Mouse (Mus musculus) testis, postnatal 10 days (tissue): ENCODE data around the gene Pdgfd.
A peak's percentile ranks its signal among the peaks of the same experiment; 100 is the strongest.
"Not testable (repeated sequence)": the region's sequence is repeated elsewhere in the genome, so short reads cannot be mapped to it uniquely, and the experiment has no call there.

Experiments used
- DNase-seq: peaks from one replicate; pipeline ENCODE4 v3.0.0; 2021; ENCODE audit warnings: low spot score

Pdgfd gene

DNA sequence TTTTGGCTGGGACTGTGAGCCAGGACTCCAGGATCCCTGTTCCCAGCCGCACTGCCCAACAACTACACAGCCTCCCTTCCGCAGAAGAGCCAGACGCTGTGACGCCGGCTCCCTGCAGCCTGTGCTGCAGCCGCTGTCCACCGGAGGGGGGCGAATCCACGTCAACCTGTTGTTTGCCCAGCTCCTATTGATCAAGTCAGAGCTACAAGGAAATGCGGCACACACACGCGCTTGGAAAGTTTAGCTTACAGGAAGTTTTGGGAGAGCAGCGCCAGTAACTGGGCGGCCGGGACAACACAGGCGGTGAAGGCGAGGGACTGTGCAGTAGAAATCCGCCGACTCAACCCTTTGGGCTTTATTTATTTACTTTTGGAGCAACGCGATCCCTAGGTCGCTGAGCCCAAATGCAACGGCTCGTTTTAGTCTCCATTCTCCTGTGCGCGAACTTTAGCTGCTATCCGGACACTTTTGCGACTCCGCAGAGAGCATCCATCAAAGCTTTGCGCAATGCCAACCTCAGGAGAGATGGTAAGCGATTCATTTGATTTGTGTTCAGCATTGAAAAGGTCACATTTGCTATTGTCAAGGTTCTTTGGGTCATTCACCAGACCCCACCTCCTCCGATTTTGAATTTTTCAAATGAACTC lies at the start of gene Pdgfd:
TSS of gene Pdgfd (plus strand) at position 194 of the 647 bp plus-strand sequence.
- peak; percentile 76 for DNase-seq

DNA sequence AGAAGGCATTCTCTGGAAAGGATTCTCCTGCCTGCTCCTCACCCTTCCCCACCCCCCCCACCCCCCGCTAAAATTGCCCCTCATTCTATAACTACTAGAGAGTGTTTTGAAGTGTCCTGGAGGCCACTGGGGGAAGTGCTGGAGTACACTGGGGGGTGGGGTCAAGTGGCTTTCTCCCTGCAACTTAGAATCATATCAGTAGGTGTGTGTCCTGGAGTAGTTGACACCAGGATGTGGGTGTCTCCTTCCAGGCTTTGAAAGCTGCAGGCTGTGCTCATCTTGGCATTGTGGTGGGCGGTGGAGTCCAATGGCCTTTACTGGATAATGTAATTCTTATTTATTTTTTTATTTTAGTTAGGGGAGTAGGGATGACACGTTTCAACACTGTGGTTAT lies 651 bp downstream of the Pdgfd start:
- no peak for DNase-seq

DNA sequence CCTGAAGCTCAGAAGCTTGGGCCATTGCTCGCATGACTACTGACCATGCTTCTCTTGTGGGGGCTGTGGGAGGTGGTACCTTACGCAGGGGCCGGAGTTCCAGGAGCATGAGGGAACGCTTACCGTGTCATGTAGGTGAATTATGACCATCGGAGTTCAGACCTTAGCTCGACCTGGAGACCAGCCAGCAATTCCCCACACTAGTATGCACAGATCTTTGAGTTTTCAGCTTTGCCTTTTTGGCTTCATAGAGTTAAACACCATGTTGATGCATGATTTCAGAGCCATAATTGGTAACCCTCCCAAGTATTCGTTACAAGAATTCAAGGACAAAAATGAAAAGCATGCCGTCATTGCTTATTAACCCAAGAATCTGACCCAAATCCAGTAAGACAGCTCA lies 2.6 kb downstream of the Pdgfd start:
- no peak for DNase-seq

DNA sequence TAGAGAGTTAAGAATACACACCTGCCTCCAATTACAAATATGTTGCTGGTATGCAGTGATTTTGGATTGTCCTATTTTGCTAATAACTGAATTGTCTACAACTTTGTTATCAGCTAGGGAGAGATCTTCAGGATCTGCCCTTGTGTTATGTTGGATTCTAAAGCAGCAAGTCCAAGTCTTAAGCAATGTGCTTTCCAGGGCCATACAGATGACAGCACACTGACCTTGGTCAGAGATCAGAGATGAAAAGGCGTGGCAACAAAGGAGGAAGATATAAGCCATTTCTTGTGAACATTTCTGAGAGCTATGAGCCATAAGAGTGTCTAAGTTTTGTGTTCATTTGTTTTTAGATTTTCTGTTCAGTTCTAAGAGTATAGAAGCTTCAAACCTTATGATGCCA lies 4.9 kb downstream of the Pdgfd start:
- DNase-seq, result no peak

DNA sequence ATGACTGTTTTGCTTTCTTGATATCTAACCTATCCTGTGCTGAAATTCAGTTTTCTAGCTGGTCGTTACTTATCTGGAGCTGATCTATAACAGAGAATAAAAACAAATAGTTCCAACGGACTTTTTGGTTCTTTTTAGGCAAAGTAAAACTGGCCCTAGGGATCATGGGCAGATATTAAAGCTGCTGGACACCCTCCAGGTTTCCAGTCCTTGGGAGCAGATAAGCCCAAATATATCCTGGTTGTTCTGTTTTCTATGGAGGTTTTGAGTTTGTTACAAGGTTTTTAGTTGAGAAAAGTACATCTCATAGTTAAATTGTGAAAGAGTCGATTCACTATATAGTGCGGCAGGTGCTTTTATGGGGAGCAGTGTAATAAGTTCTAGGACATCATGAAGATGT lies 7.3 kb downstream of the Pdgfd start:
- DNase-seq, result no peak

DNA sequence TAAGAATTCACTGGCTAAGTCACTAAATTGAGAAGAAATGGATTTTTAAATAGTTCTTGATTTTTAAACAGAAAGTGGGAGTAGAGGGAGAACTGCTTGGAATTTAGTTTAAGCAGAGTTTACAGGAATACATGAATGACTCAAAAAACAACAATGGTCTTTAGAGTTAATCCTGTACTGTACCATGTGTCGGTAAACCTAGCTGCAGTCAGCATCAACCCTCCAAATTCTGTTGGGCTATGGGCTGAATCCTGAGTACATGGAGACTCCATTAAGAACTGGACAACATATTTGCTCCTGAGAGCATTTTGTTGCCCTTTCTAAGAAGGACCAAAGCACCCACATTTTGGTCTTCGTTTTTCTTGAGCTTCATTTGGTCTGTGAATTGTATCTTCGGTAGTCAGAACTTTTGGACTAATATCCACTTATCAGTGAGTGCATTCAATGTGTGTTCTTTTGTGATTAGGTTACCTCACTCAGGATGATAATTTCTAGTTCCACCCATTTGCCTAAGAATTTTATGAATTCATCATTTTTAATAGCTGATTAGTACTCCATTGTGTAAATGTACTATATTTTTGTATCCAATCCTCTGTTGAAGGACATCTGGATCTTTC lies 14.0 kb downstream of the Pdgfd start:
- no peak for DNase-seq

DNA sequence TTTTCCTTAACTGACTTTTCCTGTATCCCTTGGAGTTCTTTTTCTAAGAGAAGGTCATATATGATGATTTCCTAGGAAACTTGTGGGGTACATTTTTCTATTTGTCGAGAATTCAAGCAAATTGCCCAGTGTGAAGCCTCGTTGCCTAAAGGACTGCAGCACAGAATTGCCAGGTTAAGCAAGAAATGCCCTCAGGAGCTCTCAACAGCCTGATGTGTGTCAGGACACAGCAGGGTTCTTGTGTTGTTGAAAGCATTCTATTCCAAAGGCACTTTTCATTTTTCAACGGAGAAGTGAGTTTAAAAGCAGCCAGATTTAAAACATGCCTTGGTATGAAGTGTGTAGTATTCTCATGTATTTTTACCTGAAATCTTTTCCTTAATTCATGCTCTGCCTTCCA lies 19.6 kb downstream of the Pdgfd start:
- no peak for DNase-seq

DNA sequence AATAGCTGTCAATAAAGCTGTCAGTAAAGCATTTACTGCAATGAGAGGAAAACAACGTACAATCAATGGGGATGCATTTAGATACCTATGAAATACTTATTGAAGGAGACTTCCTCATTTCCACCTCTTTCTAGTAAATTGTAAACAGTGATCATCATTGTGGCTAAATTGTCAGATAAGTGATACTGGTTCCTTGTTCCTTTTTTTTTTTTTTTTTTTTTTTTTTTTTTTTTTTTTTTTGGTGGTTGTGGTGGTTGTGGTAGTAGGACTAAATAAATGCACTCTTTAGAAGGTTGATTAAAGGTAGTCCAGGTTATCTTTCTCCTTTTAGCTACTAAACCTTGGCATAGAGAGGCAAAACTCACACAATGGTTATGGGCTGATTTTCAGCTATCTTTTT lies 25.0 kb downstream of the Pdgfd start:
- no peak for DNase-seq

DNA sequence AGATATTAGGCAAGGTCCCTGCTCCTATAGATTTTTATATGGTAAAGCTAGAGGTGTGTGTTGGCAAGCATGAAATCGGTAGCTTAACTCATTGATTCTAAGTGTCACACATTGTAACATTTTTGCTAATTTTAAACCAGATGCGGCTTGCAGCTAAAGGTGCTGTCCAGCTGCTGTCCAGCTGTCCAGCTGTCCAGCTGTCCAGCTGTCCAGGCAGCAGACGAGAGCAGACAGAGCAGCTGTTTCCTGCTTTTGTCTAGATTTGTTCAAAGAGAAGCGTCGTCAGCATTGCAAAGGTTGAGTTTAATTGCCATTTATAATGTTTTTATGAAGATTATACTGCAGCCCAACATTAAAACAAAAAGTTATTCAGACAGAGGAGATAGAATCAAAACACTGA lies 44.5 kb downstream of the Pdgfd start:
- DNase-seq, result no peak

DNA sequence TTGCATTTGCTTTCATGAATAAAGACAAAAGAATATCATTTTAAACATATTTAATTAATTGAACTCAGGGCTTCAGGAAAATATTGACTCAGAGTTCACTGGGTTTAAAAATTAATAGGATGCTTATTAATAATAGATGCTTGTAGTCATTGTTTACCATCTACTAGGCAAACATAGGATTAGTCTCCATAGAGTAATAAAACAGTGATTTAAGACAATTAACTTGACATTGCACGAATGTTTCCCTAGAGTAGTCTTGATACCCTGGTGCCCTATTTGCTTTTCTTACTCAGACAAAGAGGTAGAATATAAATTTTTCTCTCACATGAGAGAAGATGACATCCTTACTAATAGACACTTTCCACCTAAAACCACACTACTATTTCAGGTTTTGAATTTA lies 49.1 kb downstream of the Pdgfd start:
- DNase-seq, result no peak

DNA sequence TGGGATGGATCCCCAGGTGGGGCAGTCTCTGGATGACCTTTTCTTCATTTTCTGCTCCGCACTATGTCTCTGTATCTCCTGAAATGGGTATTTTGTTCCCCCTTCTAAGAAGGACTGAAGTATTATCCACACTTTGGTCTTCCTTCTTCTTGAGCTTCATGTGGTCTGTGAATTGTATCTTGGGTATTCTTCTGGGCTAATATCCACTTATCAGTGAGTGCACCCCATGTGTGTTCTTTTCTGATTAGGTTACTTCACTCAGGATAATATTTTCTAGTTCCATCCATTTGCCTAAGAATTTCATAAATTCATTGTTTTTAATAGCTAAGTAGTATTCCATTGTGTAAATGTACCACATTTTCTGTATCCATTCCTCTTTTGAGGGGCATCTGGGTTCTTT lies 67.6 kb downstream of the Pdgfd start:
- DNase-seq, result not testable (repeated sequence)

DNA sequence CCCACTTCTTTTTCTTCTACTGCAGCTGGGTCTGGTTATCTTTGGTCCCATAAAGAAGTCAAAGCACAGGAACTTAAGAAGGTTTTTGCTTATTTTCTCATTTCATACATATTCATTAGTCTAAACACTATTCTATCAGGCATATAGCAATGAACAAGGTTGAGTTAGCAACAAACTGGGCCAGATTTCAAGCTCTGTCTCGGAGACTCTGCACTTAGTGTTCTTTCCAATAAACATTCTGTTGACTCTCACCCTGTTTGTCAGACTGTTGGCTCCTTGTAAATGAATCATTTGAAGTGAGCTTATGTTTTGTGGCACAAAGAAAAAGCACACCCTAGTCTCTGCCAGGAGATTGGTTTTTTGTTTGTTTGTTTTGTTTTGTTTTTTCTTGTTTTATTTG lies 81.9 kb downstream of the Pdgfd start:
- no peak for DNase-seq

DNA sequence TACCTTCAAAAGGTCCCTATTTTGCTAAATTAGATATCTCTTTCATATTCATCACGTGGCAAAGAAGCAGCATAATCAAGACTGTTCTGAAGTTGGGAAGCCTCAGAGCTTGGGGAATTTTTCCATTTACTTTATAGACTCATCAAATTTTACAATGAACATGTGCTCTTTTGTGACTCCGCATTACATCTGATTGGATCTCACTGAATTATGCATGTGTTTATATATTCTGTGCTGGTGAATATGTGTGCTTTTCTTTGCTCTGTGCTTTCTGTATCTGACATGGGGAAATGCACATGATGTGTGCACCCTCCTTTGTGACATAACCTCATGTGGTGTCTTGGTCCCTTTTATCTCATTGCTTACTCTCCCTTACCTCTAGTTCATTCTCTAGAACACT lies 83.6 kb downstream of the Pdgfd start:
- no peak for DNase-seq

DNA sequence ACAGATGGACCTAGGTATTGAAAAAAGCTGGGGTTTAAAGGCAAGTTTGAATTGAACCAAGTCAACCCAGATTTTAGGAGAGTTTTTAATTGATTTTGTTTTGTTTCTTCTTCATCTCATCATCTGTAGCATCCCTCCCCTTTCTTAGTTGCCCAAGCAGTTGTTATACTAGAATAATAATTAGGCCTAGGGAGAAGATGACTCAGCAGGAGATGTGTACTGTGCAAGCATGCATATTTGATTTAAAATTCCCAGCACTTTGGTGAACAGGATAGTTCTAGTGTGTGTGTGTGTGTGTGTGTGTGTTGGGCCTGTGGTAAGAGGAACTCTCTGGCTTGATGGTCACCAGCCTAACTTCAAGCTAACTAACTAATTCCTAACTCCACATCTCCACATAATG lies 88.7 kb downstream of the Pdgfd start:
- no peak for DNase-seq

DNA sequence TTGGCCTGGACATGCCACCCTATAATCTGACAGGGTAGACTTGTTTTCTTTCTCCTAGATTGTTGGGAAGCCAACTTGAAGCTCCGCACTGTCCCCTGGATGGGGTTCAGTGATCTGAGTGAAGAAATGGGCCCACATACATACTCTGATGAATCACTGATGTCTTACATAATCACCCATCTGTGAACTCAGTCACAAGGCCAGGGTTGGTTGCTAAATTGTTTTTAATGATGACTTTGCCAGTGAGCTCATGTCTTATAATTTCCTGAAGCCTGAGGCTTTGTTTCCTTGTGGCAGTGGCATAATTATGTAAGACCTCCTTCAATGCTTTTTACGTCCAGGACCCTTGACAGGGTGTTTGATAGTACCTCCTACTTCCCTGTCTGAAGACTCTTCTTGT lies 96.4 kb downstream of the Pdgfd start:
- DNase-seq, result no peak

DNA sequence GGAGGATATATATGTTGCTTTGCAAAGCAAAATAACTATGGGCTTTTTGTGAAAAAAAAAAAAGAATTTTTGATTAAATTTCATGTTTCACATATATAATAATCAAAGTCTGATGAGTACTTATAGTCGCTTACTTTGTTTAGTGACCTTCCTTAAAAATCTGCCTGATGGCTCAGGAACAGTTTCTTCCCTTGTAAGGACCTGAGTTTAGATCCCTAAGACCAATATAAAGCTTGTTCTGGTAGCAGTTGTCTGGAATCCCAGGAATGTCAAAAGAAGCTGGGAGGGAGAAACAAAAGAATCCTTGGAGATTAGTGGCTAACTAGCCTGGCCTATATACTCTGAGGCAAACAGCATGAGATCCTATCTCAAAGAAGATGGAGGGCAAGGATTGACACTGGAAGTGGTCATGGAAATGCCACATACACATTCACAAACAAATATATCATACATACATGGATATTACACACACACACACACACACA lies 101.5 kb downstream of the Pdgfd start, which contains the start of gene Ddi1:
TSS of gene Ddi1 (minus strand) at position 51 of the 485 bp plus-strand sequence.
- DNase-seq, result no peak

DNA sequence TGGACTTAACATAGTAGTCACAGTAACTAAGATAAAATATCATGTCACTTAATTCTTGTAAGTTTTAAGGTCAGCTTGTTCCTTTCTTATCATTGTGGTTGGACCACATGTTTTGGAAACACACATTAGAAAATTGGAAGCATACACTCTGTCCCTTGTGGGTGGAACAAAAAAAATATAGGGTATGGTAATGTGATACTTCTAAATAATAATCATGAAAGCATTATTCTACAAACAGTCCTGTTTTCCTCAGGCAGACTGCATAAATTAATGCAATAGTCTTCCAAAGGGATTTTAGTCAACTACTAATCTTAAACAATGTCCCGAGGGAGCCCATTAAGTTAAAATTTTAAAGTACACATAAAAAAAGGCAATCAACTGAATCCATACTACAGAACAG lies 108.0 kb downstream of the Pdgfd start:
- no peak for DNase-seq

DNA sequence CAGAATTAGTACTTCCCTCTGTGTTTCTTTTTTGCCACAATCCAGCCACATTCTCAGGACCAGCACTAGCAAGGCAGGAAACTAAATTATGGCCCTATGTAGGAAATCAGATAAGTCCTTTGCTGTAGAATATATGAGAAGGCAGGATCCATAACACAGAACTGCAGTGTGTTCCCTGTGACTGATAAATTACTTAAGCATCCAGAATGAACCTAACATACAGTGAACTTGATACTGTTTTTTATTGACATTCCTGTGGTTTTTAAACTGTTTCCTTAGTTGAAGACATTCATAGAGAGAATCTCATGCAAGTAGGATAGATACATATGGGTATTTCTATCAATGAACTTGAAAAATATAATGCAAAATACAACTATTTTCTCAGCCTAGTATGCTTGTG lies 109.1 kb downstream of the Pdgfd start:
- DNase-seq, result no peak

DNA sequence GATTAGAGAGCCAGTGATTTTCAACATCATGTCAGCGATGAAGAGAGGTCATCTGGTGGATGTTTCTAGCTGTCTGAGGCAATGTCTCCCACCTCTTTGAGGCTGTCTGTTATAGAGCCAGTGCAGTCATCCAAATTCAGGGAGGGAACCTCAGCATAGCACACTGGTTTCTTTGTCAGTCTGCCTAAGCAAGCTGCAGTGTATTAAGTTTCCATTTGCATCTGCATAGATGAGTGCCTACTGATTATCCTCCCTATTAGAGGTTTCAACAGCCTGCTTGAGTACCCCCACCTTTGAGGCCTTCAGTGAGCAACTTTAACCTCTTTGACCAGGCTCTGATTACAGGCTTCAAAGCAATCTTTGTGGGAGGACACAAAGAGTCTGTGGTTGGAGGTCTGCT lies 118.4 kb downstream of the Pdgfd start:
- DNase-seq, result no peak

DNA sequence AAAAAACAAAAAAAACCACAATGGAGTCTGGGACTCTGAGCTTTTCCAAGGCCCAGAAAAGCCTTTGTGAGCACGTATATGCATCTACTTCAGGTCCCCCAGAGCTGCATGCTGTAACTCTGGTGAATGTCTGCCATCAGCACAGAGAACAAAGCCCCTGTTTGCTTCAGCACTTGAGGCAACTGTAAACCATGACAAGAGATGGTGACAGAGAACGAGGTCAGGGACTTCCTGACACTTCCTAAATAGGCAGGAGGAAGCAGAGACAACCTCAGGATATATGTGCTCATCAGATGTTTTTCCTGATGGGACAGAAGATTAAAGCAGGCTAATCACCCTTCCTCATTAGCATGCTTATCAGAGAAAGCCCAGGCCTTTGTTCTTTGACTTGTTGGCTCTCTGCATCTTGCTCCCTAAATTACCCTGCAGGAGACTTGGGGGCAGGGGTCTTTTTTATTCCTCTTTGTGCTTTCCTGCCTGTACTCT lies 120.9 kb downstream of the Pdgfd start:
- DNase-seq, result no peak

DNA sequence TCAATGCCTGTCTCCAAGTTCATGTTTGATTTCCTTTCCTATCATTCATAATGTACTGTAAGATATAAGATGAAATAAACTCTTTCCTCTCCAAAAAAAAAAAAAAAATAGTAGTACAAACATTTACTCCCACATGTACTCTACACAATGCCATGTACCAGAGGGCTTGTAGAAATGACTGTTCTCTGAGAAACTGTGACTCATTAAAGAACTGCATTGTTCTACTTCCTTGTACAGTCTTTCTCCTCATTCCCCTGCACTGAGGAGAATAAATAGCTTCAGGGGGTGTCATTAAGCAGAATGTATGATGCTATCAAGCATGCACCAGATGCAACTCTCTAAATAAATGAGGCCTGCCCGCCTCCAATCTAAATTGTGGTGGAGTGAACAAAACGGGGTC lies 130.2 kb downstream of the Pdgfd start:
- DNase-seq, result no peak

DNA sequence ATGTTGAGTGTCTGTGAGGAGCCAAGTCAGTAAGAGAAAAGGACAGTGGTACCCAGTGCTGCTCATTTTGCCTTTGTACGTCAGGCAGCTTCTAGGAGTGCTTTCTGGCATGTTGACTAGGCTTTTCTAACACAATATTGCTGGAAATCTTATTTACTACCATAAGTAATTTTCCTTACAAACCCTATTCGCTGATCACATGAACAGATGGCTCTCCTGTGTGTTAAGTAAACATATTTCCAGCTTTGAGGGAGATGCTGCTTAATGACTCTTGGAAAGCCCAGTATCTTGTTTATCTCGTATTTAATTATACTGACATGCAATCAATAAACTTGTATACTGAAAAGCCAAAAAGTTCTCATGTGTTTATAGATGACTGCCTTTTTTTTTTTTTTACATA lies 133.7 kb downstream of the Pdgfd start:
- DNase-seq, result no peak

DNA sequence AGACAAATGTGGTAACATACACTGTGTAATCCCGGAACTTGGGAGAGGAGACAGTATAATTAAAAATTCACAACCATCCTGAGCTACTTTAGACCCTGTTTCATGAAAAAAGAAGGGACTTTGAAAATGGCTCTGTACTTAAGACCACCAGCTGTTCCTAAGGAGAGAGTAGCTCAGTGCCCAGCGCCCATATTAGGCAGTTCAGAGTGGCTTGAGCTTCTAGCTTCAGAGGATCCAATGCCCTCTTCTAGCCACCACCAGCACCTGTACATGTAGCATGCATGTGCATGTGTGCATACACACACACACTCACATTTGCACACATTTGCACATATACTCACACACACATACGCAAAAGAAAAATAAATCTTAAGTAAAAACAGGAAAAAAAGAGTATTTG lies 136.2 kb downstream of the Pdgfd start:
- DNase-seq, result no peak

DNA sequence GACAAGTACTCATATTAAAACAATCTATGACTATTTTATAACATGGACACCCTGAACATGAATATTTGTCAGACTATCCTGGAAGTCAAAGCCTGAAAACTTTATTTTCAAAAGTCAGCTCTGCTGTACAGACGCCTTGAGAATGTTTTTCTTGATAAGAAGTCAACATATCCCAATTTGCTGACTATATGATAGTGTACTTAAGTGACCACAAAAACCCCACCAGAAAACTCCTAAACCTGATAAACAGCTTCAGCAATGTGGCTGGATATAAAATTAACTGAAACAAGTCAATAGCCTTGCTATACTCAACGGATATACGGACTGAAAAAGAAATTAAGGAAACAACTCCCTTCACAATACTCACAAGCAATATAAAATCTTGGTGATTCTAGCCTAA lies 137.5 kb downstream of the Pdgfd start:
- no peak for DNase-seq
